Mouse (Mus musculus): ENCODE measurements around the gene Pex12. TPM values are rescaled to one million over a fixed set of nuclear protein-coding genes. Genes with fewer than 3 reads are reported as not detected.

Gene Pex12
- polyA plus RNA-seq, 1 experiment from 2014 or later = 21.0 TPM

GRCm38 (mm10) chr11:83301431-83301831 is 955 bp downstream of the Pex12 start:
- ATAC-seq = no peak
- Histone ChIP-seq H3K27me3 (no peaks in the 10 kb centered on the region), H3K4me1 (replicated peaks) (peaks cover 58% of the 10 kb centered on the region)

GRCm38 (mm10) chr11:83299724-83300123 is 2.7 kb downstream of the Pex12 start:
- 98% methylated on average over 9 of the region's 9 CpGs for WGBS
- no peak overlapping the region for H3K27ac ChIP-seq
- H3K9me3 ChIP-seq = no peaks in the 10 kb centered on the region
- H3K27me3 ChIP-seq = no peaks in the 10 kb centered on the region
- H3K9ac ChIP-seq (replicated peaks) = no peak overlapping the region
- H3K4me2 ChIP-seq (replicated peaks) = peak overlapping the region; percentile 88; the same call in 1 of the 2 replicates
- peaks cover 48% of the 10 kb centered on the region for H3K4me1 ChIP-seq (replicated peaks)
- peaks cover 14% of the 10 kb centered on the region for H3K36me3 ChIP-seq
- no peak for ATAC-seq
- H3K4me3 ChIP-seq (replicated peaks) = no peak overlapping the region

More at GRCm38 (mm10) chr11:83301431-83301831, 955 bp downstream of the Pex12 start:
- Histone ChIP-seq H3K4me2 (replicated peaks) (no peak overlapping the region; the same call in 1 of the 2 replicates), H3K27ac (no peak overlapping the region), H3K36me3 (peaks cover 4% of the 10 kb centered on the region), H3K9ac (replicated peaks) (no peak overlapping the region), H3K9me3 (no peaks in the 10 kb centered on the region), H3K4me3 (replicated peaks) (no peak overlapping the region)
- WGBS = 63% methylated on average over 2 of the region's 2 CpGs

GRCm38 (mm10) chr11:83298225-83299195 is 3.9 kb downstream of the Pex12 start, which contains the start of gene Ap2b1:
Ap2b1 (plus strand) TSS chr11:83299024.
- no peaks in the 10 kb centered on the region for H3K9me3 ChIP-seq
- H3K27ac ChIP-seq = peak within 1 kb of the TSS; percentile 88
- H3K27me3 ChIP-seq = no peaks in the 10 kb centered on the region
- peak; percentile 92 for ATAC-seq
- H3K4me2 ChIP-seq (replicated peaks) = peak within 1 kb of the TSS; percentile 88
- WGBS = 2% methylated on average over 56 of the region's 56 CpGs
- peaks cover 14% of the 10 kb centered on the region for H3K36me3 ChIP-seq
- H3K4me1 ChIP-seq (replicated peaks) = peaks cover 45% of the 10 kb centered on the region
- peak within 1 kb of the TSS; percentile 82 for H3K9ac ChIP-seq (replicated peaks)
- H3K4me3 ChIP-seq (replicated peaks) = peak within 1 kb of the TSS; percentile 75

DNA sequence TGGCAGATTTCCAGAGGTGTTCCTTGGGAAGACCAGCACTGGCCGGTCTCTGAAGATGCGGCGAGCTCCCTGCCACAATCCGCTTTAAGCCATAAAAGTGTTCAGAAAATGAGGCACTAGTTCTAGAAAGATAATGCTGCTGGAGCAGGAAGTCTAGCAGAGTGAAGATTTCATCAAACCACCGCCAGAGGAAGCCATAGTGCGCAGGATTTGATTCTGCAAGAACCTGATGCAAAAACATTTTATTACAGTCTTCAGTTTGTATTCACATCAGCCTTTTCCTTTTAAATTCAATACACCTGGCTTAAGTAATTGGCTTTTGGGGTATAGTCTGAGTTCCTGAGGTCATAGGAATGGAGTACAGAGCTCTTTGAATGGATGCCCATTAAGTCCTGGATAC is 4.6 kb downstream of the Pex12 start:
- no peaks in the 10 kb centered on the region for H3K9me3 ChIP-seq
- H3K36me3 ChIP-seq = peaks cover 14% of the 10 kb centered on the region
- 80% methylated on average over 6 of the region's 6 CpGs for WGBS
- no peak for ATAC-seq
- H3K4me2 ChIP-seq (replicated peaks) = peak overlapping the region; percentile 88
- peak overlapping the region; percentile 75 for H3K4me3 ChIP-seq (replicated peaks)
- H3K27ac ChIP-seq = no peak overlapping the region
- H3K27me3 ChIP-seq = no peaks in the 10 kb centered on the region
- H3K9ac ChIP-seq (replicated peaks) = peak overlapping the region; percentile 82
- peaks cover 48% of the 10 kb centered on the region for H3K4me1 ChIP-seq (replicated peaks)

DNA sequence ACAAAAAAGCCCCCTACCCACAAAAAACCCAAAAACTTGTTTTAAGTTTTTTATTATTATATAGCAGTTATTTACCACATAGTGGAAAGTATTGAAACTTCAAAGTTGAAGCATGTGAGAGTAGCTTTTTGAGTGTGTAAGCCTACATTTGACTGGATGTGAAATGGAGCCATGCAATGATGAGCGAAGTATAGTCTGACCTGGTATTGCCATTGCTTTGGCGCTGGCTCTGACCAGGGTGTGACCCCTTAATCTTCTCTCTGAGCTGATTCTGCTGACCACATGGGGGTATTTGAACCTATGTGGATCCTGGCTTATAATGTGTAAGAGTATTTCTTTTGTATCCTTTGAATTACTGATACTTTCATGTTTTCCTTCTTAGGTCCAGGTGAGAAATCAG is 8.3 kb downstream of the Pex12 start:
- Histone ChIP-seq H3K9ac (replicated peaks) (no peak overlapping the region), H3K27me3 (no peaks in the 10 kb centered on the region), H3K27ac (no peak overlapping the region), H3K36me3 (peaks cover 14% of the 10 kb centered on the region), H3K4me2 (replicated peaks) (no peak overlapping the region), H3K9me3 (no peaks in the 10 kb centered on the region), H3K4me1 (replicated peaks) (peaks cover 54% of the 10 kb centered on the region), H3K4me3 (replicated peaks) (no peak overlapping the region)
- ATAC-seq = no peak
- WGBS = 87% methylated on average over 2 of the region's 2 CpGs

DNA sequence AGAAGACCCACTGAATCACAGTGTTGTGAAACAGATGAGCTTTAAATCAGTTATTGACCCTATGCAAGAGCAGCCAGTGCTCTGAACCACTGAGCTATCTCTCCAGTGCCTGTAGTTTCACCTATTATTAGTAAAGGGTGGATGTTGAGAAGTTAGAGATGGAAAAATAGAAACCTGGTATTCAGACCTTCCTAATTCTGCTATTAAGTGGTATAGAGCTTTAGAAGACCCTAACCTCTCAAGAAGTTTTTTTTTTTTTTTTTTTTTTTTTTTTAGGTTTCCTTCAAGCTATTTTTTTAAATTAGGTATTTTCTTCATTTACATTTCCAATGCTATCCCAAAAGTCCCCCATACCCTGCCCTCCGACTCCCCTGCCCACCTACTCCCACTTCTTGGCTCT is 9.2 kb downstream of the Pex12 start:
- Histone ChIP-seq H3K36me3 (peaks cover 14% of the 10 kb centered on the region), H3K4me1 (replicated peaks) (peaks cover 52% of the 10 kb centered on the region), H3K27me3 (no peaks in the 10 kb centered on the region), H3K27ac (no peak overlapping the region), H3K4me3 (replicated peaks) (peak overlapping the region; percentile 69), H3K4me2 (replicated peaks) (peak overlapping the region; percentile 92), H3K9ac (replicated peaks) (peak overlapping the region; percentile 77), H3K9me3 (no peaks in the 10 kb centered on the region)
- ATAC-seq = no peak
- WGBS = 100% methylated on average over 1 of the region's 1 CpGs

DNA sequence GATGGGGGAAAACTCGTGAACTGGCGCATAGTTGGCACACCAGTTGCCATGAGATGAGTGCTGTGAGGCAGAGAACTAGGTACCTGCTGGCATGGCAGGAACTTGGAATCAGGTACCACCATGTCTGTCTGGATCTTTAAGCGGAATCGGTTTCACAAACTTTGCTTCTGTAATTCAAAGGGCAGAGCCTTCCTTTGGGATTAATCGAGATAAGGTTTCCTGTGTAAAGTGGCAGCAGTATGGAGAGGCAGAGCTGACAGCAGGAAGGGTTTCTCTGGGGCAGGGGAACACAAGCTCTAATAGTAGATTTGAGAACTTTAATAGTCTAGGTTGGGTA is 10.2 kb downstream of the Pex12 start:
- H3K36me3 ChIP-seq = peaks cover 14% of the 10 kb centered on the region
- peak overlapping the region; percentile 69 for H3K4me3 ChIP-seq (replicated peaks)
- no peak for ATAC-seq
- H3K27me3 ChIP-seq = no peaks in the 10 kb centered on the region
- peak overlapping the region; percentile 92 for H3K4me2 ChIP-seq (replicated peaks)
- peak overlapping the region; percentile 77 for H3K9ac ChIP-seq (replicated peaks)
- WGBS = 2% methylated on average over 5 of the region's 5 CpGs
- no peaks in the 10 kb centered on the region for H3K9me3 ChIP-seq
- no peak overlapping the region; the same call in 1 of the 2 replicates for H3K27ac ChIP-seq
- H3K4me1 ChIP-seq (replicated peaks) = peaks cover 43% of the 10 kb centered on the region

GRCm38 (mm10) chr11:83291375-83292250 is 10.8 kb downstream of the Pex12 start:
- H3K36me3 ChIP-seq = peaks cover 12% of the 10 kb centered on the region
- H3K4me1 ChIP-seq (replicated peaks) = peaks cover 37% of the 10 kb centered on the region
- H3K27me3 ChIP-seq = no peaks in the 10 kb centered on the region
- H3K4me3 ChIP-seq (replicated peaks) = peak overlapping the region; percentile 69
- H3K9me3 ChIP-seq = no peaks in the 10 kb centered on the region
- H3K9ac ChIP-seq (replicated peaks) = peak overlapping the region; percentile 77
- peak overlapping the region; percentile 77 for H3K27ac ChIP-seq
- under 1% methylated on average over 38 of the region's 38 CpGs for WGBS
- peak overlapping the region; percentile 92 for H3K4me2 ChIP-seq (replicated peaks)
- ATAC-seq = peak; percentile 100

GRCm38 (mm10) chr11:83289633-83290032 is 12.8 kb downstream of the Pex12 start:
- no peak overlapping the region for H3K4me2 ChIP-seq (replicated peaks)
- no peaks in the 10 kb centered on the region for H3K36me3 ChIP-seq
- no peak overlapping the region for H3K4me3 ChIP-seq (replicated peaks)
- no peaks in the 10 kb centered on the region for H3K27me3 ChIP-seq
- 88% methylated on average over 2 of the region's 2 CpGs for WGBS
- ATAC-seq = no peak
- peaks cover 29% of the 10 kb centered on the region for H3K4me1 ChIP-seq (replicated peaks)
- no peaks in the 10 kb centered on the region for H3K9me3 ChIP-seq
- H3K27ac ChIP-seq = no peak overlapping the region
- no peak overlapping the region for H3K9ac ChIP-seq (replicated peaks)

DNA sequence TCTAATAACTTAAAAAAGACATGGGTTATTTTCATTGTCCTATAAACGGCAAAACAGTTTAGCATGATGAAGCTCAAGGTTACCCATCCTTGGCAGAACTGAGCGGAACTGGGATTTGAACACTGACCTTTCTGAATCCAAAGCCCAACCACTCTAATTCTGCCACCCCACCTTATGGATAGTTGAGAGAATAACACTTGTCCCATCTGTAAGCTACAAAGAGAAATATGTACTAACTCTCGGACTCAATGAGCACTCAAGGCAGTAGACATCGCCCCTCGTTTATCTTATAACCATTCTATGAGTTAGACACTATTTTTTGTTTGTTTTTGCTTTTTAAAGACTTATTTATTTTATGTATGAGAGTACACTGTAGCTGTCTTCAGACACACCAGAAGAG is 13.3 kb downstream of the Pex12 start:
- Histone ChIP-seq H3K36me3 (no peaks in the 10 kb centered on the region), H3K4me1 (replicated peaks) (peaks cover 26% of the 10 kb centered on the region), H3K4me2 (replicated peaks) (no peak overlapping the region), H3K4me3 (replicated peaks) (no peak overlapping the region), H3K9me3 (no peaks in the 10 kb centered on the region), H3K9ac (replicated peaks) (no peak overlapping the region), H3K27ac (no peak overlapping the region), H3K27me3 (no peaks in the 10 kb centered on the region)
- 95% methylated on average over 5 of the region's 5 CpGs for WGBS
- no peak for ATAC-seq

DNA sequence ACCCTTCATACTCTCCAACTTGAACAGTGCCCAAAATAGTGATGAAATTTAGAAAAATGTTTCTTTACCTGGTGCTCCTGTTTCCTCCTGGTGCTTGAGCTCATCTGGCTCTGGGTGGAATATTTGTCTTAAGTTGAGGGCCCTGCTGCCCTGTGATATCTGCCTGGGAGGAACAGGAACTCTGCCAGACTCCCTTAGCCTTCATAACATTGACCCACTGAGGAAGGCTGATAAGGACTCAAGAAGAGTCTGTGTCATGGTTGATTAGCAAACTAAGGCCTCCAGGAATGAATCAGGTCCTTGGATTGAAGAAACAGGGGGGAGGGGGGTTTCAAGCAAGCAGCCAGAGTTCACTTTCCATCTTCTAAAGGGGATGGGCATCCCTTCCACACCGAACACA is 15.8 kb downstream of the Pex12 start, which contains the start of gene Slfn14:
Slfn14 (minus strand) TSS at position 161 of the 400 bp plus-strand sequence.
- H3K9ac ChIP-seq (replicated peaks) = no peak within 1 kb of the TSS
- H3K9me3 ChIP-seq = no peaks in the 10 kb centered on the region
- ATAC-seq = no peak
- H3K27ac ChIP-seq = no peak within 1 kb of the TSS
- H3K4me2 ChIP-seq (replicated peaks) = no peak within 1 kb of the TSS
- peaks cover 7% of the 10 kb centered on the region; the same call in 1 of the 2 replicates for H3K4me1 ChIP-seq (replicated peaks)
- H3K27me3 ChIP-seq = no peaks in the 10 kb centered on the region
- no peaks in the 10 kb centered on the region for H3K36me3 ChIP-seq
- WGBS = 82% methylated on average over 1 of the region's 1 CpGs
- H3K4me3 ChIP-seq (replicated peaks) = no peak within 1 kb of the TSS

All from midbrain, embryonic 13.5 days (tissue).